Mouse (Mus musculus): ENCODE measurements around the gene Hnrnpa0. TPM values are rescaled to one million over a fixed set of nuclear protein-coding genes. Genes with fewer than 3 reads are reported as not detected.

Hnrnpa0 gene
- 50.5 and 51.2 TPM in 2 replicates for polyA plus RNA-seq (2014; fragmentation: Nextera tagmentation; extraction: Ambion mirVana)

- Histone ChIP-seq H3K4me1 (replicated peaks; ENCODE audit: control insufficient read depth, insufficient read depth, low read length) (peaks cover 4% of the 10 kb centered on the region; the same call in 1 of the 2 replicates), H3K4me3 (ENCODE audit: low read depth, low read length) (peak within 1 kb of the TSS; percentile 99), H3K4me2 (ENCODE audit: low read depth, low read length, severe bottlenecking) (peak within 1 kb of the TSS; percentile 74), H3K9ac (ENCODE audit: low read length) (peak within 1 kb of the TSS; percentile 100), H3K27ac (ENCODE audit: low read depth, low read length) (peak within 1 kb of the TSS; percentile 98), H3K36me3 (ENCODE audit: control insufficient read depth, insufficient read depth, low read length) (no peaks in the 10 kb centered on the region; the same call in 1 of the 2 replicates), H3K9me3 (ENCODE audit: control insufficient read depth, low read length) (no peaks in the 10 kb centered on the region), H3K27me3 (ENCODE audit: control insufficient read depth, insufficient read depth, low read length) (no peaks in the 10 kb centered on the region)
- DNase-seq (ENCODE audit: low spot score) (peak; percentile 99), ATAC-seq (replicated peaks; ENCODE audit: low FRiP score) (peak; percentile 95)
- WGBS, result 1% methylated on average over 20 of the region's 62 CpGs
These were observed at the start of gene Hnrnpa0 for GRCm38 (mm10) chr13:58128396-58128767. Hnrnpa0 (minus strand) TSS chr13:58128556.

GRCm38 (mm10) chr13:58177511-58178208 lies 49.3 kb upstream of the Hnrnpa0 start:
- H3K4me1 ChIP-seq (replicated peaks; ENCODE audit: control insufficient read depth, insufficient read depth, low read length), result no peaks in the 10 kb centered on the region
- no peaks in the 10 kb centered on the region for H3K9me3 ChIP-seq (ENCODE audit: control insufficient read depth, low read length)
- peaks cover 10% of the 10 kb centered on the region; the same call in 1 of the 2 replicates for H3K36me3 ChIP-seq (ENCODE audit: control insufficient read depth, insufficient read depth, low read length)
- H3K9ac ChIP-seq (ENCODE audit: low read length), result no peak overlapping the region
- H3K27me3 ChIP-seq (ENCODE audit: control insufficient read depth, insufficient read depth, low read length), result no peaks in the 10 kb centered on the region
- 91% methylated on average over 9 of the region's 9 CpGs for WGBS
- no peak for DNase-seq (ENCODE audit: low spot score)
- ATAC-seq (replicated peaks; ENCODE audit: low FRiP score), result no peak
- no peak overlapping the region for H3K4me3 ChIP-seq (ENCODE audit: low read depth, low read length)
- H3K27ac ChIP-seq (ENCODE audit: low read depth, low read length), result no peak overlapping the region
- no peak overlapping the region for H3K4me2 ChIP-seq (ENCODE audit: low read depth, low read length, severe bottlenecking)

GRCm38 (mm10) chr13:58176105-58176504 lies 47.7 kb upstream of the Hnrnpa0 start:
- Histone ChIP-seq H3K9ac (ENCODE audit: low read length) (no peak overlapping the region), H3K4me2 (ENCODE audit: low read depth, low read length, severe bottlenecking) (no peak overlapping the region), H3K36me3 (ENCODE audit: control insufficient read depth, insufficient read depth, low read length) (peaks cover 10% of the 10 kb centered on the region; the same call in 1 of the 2 replicates), H3K27ac (ENCODE audit: low read depth, low read length) (no peak overlapping the region), H3K4me3 (ENCODE audit: low read depth, low read length) (no peak overlapping the region), H3K9me3 (ENCODE audit: control insufficient read depth, low read length) (no peaks in the 10 kb centered on the region), H3K27me3 (ENCODE audit: control insufficient read depth, insufficient read depth, low read length) (no peaks in the 10 kb centered on the region), H3K4me1 (replicated peaks; ENCODE audit: control insufficient read depth, insufficient read depth, low read length) (no peaks in the 10 kb centered on the region)
- 93% methylated on average over 3 of the region's 3 CpGs for WGBS
- DNase-seq (ENCODE audit: low spot score), result no peak
- ATAC-seq (replicated peaks; ENCODE audit: low FRiP score), result no peak

GRCm38 (mm10) chr13:58168119-58168518 lies 39.8 kb upstream of the Hnrnpa0 start:
- no peak for DNase-seq (ENCODE audit: low spot score)

GRCm38 (mm10) chr13:58163343-58163742 lies 35.0 kb upstream of the Hnrnpa0 start:
- ATAC-seq (replicated peaks; ENCODE audit: low FRiP score) (no peak), DNase-seq (ENCODE audit: low spot score) (no peak)
- H3K36me3 ChIP-seq (ENCODE audit: control insufficient read depth, insufficient read depth, low read length), result peaks cover 15% of the 10 kb centered on the region

More at GRCm38 (mm10) chr13:58168119-58168518, 39.8 kb upstream of the Hnrnpa0 start:
- Histone ChIP-seq H3K4me2 (ENCODE audit: low read depth, low read length, severe bottlenecking) (no peak overlapping the region), H3K4me3 (ENCODE audit: low read depth, low read length) (no peak overlapping the region), H3K27me3 (ENCODE audit: control insufficient read depth, insufficient read depth, low read length) (no peaks in the 10 kb centered on the region), H3K4me1 (replicated peaks; ENCODE audit: control insufficient read depth, insufficient read depth, low read length) (no peaks in the 10 kb centered on the region), H3K9ac (ENCODE audit: low read length) (no peak overlapping the region), H3K36me3 (ENCODE audit: control insufficient read depth, insufficient read depth, low read length) (peaks cover 6% of the 10 kb centered on the region; the same call in 1 of the 2 replicates), H3K9me3 (ENCODE audit: control insufficient read depth, low read length) (no peaks in the 10 kb centered on the region), H3K27ac (ENCODE audit: low read depth, low read length) (no peak overlapping the region)
- no peak for ATAC-seq (replicated peaks; ENCODE audit: low FRiP score)

GRCm38 (mm10) chr13:58160761-58161160 lies 32.4 kb upstream of the Hnrnpa0 start:
- ATAC-seq (replicated peaks; ENCODE audit: low FRiP score), result no peak
- Histone ChIP-seq H3K9me3 (ENCODE audit: control insufficient read depth, low read length) (no peaks in the 10 kb centered on the region), H3K27ac (ENCODE audit: low read depth, low read length) (no peak overlapping the region), H3K4me3 (ENCODE audit: low read depth, low read length) (no peak overlapping the region), H3K9ac (ENCODE audit: low read length) (no peak overlapping the region), H3K4me2 (ENCODE audit: low read depth, low read length, severe bottlenecking) (no peak overlapping the region), H3K36me3 (ENCODE audit: control insufficient read depth, insufficient read depth, low read length) (peaks cover 15% of the 10 kb centered on the region), H3K4me1 (replicated peaks; ENCODE audit: control insufficient read depth, insufficient read depth, low read length) (no peaks in the 10 kb centered on the region), H3K27me3 (ENCODE audit: control insufficient read depth, insufficient read depth, low read length) (no peaks in the 10 kb centered on the region)
- 95% methylated on average over 15 of the region's 15 CpGs for WGBS
- no peak for DNase-seq (ENCODE audit: low spot score)

More at GRCm38 (mm10) chr13:58163343-58163742, 35.0 kb upstream of the Hnrnpa0 start:
- Histone ChIP-seq H3K27ac (ENCODE audit: low read depth, low read length) (no peak overlapping the region), H3K4me2 (ENCODE audit: low read depth, low read length, severe bottlenecking) (no peak overlapping the region), H3K9me3 (ENCODE audit: control insufficient read depth, low read length) (no peaks in the 10 kb centered on the region), H3K27me3 (ENCODE audit: control insufficient read depth, insufficient read depth, low read length) (no peaks in the 10 kb centered on the region), H3K4me3 (ENCODE audit: low read depth, low read length) (no peak overlapping the region), H3K4me1 (replicated peaks; ENCODE audit: control insufficient read depth, insufficient read depth, low read length) (no peaks in the 10 kb centered on the region), H3K9ac (ENCODE audit: low read length) (no peak overlapping the region)
- WGBS, result 95% methylated on average over 12 of the region's 12 CpGs

GRCm38 (mm10) chr13:58158099-58158912 lies 29.9 kb upstream of the Hnrnpa0 start:
- ATAC-seq (replicated peaks; ENCODE audit: low FRiP score), result peak; percentile 51
- 13% methylated on average over 16 of the region's 16 CpGs for WGBS
- Histone ChIP-seq H3K36me3 (ENCODE audit: control insufficient read depth, insufficient read depth, low read length) (peaks cover 10% of the 10 kb centered on the region), H3K9ac (ENCODE audit: low read length) (peak overlapping the region; percentile 76), H3K4me1 (replicated peaks; ENCODE audit: control insufficient read depth, insufficient read depth, low read length) (no peaks in the 10 kb centered on the region), H3K4me2 (ENCODE audit: low read depth, low read length, severe bottlenecking) (peak overlapping the region; percentile 98), H3K4me3 (ENCODE audit: low read depth, low read length) (peak overlapping the region; percentile 77), H3K27me3 (ENCODE audit: control insufficient read depth, insufficient read depth, low read length) (no peaks in the 10 kb centered on the region), H3K9me3 (ENCODE audit: control insufficient read depth, low read length) (no peaks in the 10 kb centered on the region), H3K27ac (ENCODE audit: low read depth, low read length) (0 out of 2 replicates have a peak overlapping the region, but pooled peaks have one; percentile 18)
- DNase-seq (ENCODE audit: low spot score), result peak; percentile 94

GRCm38 (mm10) chr13:58157447-58158098 lies 29.2 kb upstream of the Hnrnpa0 start, which contains the start of gene Idnk:
Idnk (plus strand) TSS chr13:58157649.
- Histone ChIP-seq H3K4me2 (ENCODE audit: low read depth, low read length, severe bottlenecking) (peak within 1 kb of the TSS; percentile 98), H3K4me3 (ENCODE audit: low read depth, low read length) (peak within 1 kb of the TSS; percentile 77), H3K27ac (ENCODE audit: low read depth, low read length) (0 out of 2 replicates have a peak within 1 kb of the TSS, but pooled peaks have one; percentile 18), H3K9ac (ENCODE audit: low read length) (peak within 1 kb of the TSS; percentile 76), H3K27me3 (ENCODE audit: control insufficient read depth, insufficient read depth, low read length) (no peaks in the 10 kb centered on the region), H3K36me3 (ENCODE audit: control insufficient read depth, insufficient read depth, low read length) (peaks cover 10% of the 10 kb centered on the region), H3K9me3 (ENCODE audit: control insufficient read depth, low read length) (no peaks in the 10 kb centered on the region), H3K4me1 (replicated peaks; ENCODE audit: control insufficient read depth, insufficient read depth, low read length) (no peaks in the 10 kb centered on the region)
- 2% methylated on average over 30 of the region's 30 CpGs for WGBS
- ATAC-seq (replicated peaks; ENCODE audit: low FRiP score) (peak; percentile 89), DNase-seq (ENCODE audit: low spot score) (peak; percentile 93)
